Mouse (Mus musculus) MEL (cell line): ENCODE measurements at regions not wholly inside any gene's neighbourhood (a gene's known extent, or its start where the extent isn't known, plus 50 kb on each side); places are given as distances from the start of the nearest gene placed in this dataset.

Source experiments
- CTCF ChIP-seq, 3 experiments: IDR thresholded peaks in 2 of 3; conservative IDR thresholded peaks in 1 of 3; 2 replicates each; pipeline ENCODE4 v1.5.1; 2011 to 2012; ENCODE audit warnings: low read length in 3 of 3, low read depth in 2 of 3, mild to moderate bottlenecking in 2 of 3, improper control_type of control experiment in 1 of 3, inconsistent platforms in 1 of 3, mixed read lengths in 1 of 3, moderate library complexity in 1 of 3; ENCODE audit not compliant: control insufficient read depth in 1 of 3, insufficient read depth in 1 of 3, poor library complexity in 1 of 3, severe bottlenecking in 1 of 3
- E2F4 ChIP-seq: IDR thresholded peaks from 2 replicates; pipeline ENCODE4 v1.6.1; 2011; ENCODE audit warnings: low read depth, low read length, improper control_type of control experiment, borderline replicate concordance
- GABPA ChIP-seq: IDR thresholded peaks from 2 replicates; pipeline ENCODE4 v1.6.1; 2012; ENCODE audit warnings: low read depth, mild to moderate bottlenecking, inconsistent platforms, low read length, improper control_type of control experiment, moderate library complexity
- MAFK ChIP-seq: IDR thresholded peaks from 2 replicates; pipeline ENCODE4 v1.6.1; 2011; ENCODE audit warnings: low read depth, mild to moderate bottlenecking, low read length, improper control_type of control experiment, borderline replicate concordance
- MAZ ChIP-seq: IDR thresholded peaks from 2 replicates; pipeline ENCODE4 v1.6.1; 2012; ENCODE audit warnings: low read depth, mild to moderate bottlenecking, inconsistent platforms, low read length, improper control_type of control experiment
- MYC ChIP-seq: IDR thresholded peaks from 2 replicates; pipeline ENCODE4 v1.6.1; 2011; ENCODE audit warnings: low read depth, mild to moderate bottlenecking, low read length, improper control_type of control experiment, moderate library complexity
- POLR2AphosphoS5 ChIP-seq: IDR thresholded peaks from 2 replicates; pipeline ENCODE4 v1.6.1; 2012; ENCODE audit warnings: low read depth, borderline replicate concordance, mild to moderate bottlenecking, inconsistent platforms, low read length, moderate library complexity, mixed read lengths
- RAD21 ChIP-seq: IDR thresholded peaks from 2 replicates; pipeline ENCODE4 v1.6.1; 2011; ENCODE audit warnings: mild to moderate bottlenecking, low read depth, low read length, improper control_type of control experiment
- SIN3A ChIP-seq: IDR thresholded peaks from 2 replicates; pipeline ENCODE4 v1.6.1; 2012; ENCODE audit warnings: low read length, improper control_type of control experiment, inconsistent platforms
- UBTF ChIP-seq: IDR thresholded peaks from 2 replicates; pipeline ENCODE4 v1.6.1; 2012; ENCODE audit warnings: low read depth, mild to moderate bottlenecking, inconsistent platforms, low read length, improper control_type of control experiment, moderate library complexity, borderline replicate concordance; ENCODE audit not compliant: insufficient read depth

GRCm38 (mm10) chr3:148496672-148497071, 493.7 kb downstream of the Adgrl2 start:
- TF ChIP-seq E2F4 (no peak), POLR2AphosphoS5 (no peak), MAFK (no peak), SIN3A (no peak), GABPA (no peak), CTCF (IDR thresholded peaks at IDR 0.05 in 2 of 3, conservative IDR thresholded peaks at IDR 0.05 in 1 of 3; ENCODE audit: control insufficient read depth in 1 of 3, insufficient read depth in 1 of 3, low read depth in 2 of 3, low read length in 3 of 3, poor library complexity in 1 of 3, severe bottlenecking in 1 of 3) (no peak), UBTF (no peak), RAD21 (no peak), MAZ (no peak), MYC (no peak)
